Mouse (Mus musculus) adrenal gland, adult 18-20 months (tissue): ENCODE measurements around the gene Copb2. TPM values are rescaled to one million over a fixed set of nuclear protein-coding genes. Genes with fewer than 3 reads are reported as not detected.

Source experiments
- DNase-seq, 2 experiments: peaks; one replicate each; pipeline ENCODE4 v3.0.0; 2021 to 2022; ENCODE audit warnings: low spot score in 2 of 2
- long read RNA-seq, 2 experiments: library from polyadenylated mRNA; stranded (forward); transcript quantifications; one replicate each; pipeline ENCODE4 v2.0.0; 2021
- total RNA-seq, 2 experiments: library from RNA; stranded (reverse); gene quantifications; 1 replicate in 1 of 2; 2 replicates in 1 of 2; pipeline ENCODE4 v1.2.3; 2021

Gene Copb2
- 100 to 1,000 TPM; 115 to 126 TPM for total RNA-seq
- long read RNA-seq, experiment 1, transcript Copb2-201 (22 exons, 3,050 nt): major isoform, 95 of 110 reads
- long read RNA-seq, experiment 1, partial matches to known transcripts: 9 of 110 reads
- long read RNA-seq, experiment 1, other reads (novel, unspliced or antisense): 6 of 110 reads
- long read RNA-seq, experiment 2, transcript Copb2-201 (22 exons, 3,050 nt): major isoform, 197 of 255 reads
- long read RNA-seq, experiment 2, partial matches to known transcripts: 40 of 255 reads
- long read RNA-seq, experiment 2, other reads (novel, unspliced or antisense): 18 of 255 reads

DNA sequence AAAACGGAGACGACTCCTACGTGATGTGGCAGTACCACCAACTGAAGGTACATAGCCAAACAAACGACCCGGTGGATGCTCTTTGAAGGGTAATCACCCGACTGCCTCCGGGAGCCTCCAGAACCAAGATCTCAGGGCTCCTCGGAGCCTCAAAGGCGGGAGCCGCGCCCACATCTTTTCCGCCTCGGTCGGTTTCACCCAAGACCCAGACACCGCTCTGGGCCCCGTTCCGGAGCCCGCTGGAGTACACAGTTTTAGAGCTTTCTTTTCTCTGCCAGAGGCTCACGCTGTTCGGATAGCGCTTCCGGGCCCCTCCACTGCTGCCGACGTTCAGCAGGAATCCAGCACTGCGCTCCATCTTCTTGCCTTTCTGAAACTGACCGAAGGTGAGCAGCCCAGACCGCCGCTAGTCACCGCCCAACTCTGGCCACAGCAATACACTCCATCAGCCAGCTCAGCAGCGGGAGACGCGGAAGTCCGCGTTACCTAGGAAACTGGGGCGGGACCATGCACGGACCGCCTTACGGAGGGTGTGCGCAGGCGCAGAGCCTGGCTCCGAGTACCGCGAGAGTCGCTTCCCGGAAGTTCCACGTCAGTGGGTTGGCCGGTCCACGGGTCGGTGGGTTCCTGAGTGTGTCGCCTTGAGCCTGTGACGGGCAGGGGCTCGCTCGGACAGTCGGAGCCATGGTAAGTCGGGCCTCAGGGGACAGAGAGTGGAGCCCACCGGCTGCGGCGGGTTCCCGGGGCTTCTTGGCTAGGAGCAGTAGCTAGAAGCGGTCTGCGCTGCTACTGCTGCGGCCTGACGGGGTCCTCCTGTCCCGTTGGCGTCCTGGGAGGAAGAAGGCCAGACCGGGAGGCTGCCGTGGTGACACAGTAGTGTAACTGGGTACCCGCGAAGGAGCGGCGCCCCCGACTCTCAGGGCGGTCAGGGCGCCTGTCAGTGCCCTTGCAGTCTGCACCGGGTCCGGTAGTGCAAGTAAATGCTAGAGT lies at the start of gene Copb2:
Gene Copb2, plus strand, starts transcription at position 585 of the 990 bp plus-strand sequence.
- peak; percentile 98 to 99 for DNase-seq

DNA sequence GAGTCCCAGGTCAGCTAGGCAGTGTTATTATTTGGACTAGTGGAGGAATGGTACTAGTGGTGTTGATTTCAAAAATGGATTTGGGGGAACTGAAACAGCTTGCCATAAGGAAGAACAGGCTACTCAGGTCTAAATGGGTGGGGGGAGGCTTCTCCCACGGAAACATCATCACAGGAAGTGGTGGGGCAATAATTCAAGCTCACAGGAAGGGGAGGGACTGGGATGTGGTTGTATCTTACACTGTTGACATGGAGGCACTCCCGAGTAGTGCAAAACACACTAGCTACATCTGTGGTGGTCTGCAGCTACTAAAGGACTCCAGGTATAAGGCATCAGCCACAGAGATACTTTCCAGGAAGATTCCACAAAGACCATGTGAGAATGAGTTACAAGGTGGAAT lies 39.6 kb upstream of the Copb2 start:
- DNase-seq: no peak

- DNase-seq: no peak
Measured at GRCm38 (mm10) chr9:98524786-98525542, 38.6 kb upstream of the Copb2 start.

GRCm38 (mm10) chr9:98525543-98525924 lies 38.0 kb upstream of the Copb2 start:
- no peak for DNase-seq

GRCm38 (mm10) chr9:98527226-98527625 lies 36.3 kb upstream of the Copb2 start:
- DNase-seq: no peak

DNA sequence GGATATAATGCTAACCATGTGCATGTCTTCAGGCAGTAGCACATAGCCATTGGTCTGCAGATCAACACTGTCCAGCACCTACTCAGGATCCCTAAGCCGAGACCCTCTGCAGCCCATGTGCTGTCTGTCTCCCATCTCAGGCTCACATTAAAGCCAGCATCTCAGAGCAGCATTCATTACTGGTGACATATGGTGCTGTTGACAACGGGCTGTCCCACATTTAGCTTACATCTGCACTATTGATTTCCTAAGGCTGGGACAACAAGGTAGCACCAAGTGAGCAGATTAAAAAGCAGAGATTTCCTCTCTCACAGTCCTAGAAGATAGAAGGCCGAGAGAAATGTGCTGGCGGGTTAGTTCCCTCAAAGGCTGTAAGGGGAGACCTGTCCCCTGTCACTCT lies 33.7 kb upstream of the Copb2 start:
- DNase-seq: no peak

- DNase-seq: no peak
Measured at GRCm38 (mm10) chr9:98530999-98531398, 32.5 kb upstream of the Copb2 start.

GRCm38 (mm10) chr9:98534675-98535280 lies 28.7 kb upstream of the Copb2 start:
- no peak for DNase-seq

DNA sequence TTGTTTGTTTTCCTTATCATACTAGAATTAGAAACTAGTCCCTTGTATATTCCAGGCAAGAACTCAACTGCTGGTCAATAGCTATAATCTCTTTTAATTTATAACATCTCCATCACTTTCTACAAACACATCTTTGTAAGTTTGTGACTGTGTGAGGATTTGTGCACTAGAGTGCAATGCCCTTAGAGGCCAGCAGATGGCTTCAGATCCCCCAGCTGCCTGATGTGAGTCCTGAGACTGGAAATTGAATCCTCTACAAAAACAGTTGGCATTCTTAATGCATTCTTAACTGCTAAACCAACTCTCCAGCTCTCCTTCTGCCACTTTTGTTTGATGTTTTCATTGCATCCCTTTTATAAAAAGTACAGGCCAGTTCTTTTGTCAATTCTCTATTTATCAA lies 27.8 kb upstream of the Copb2 start:
- no peak for DNase-seq

GRCm38 (mm10) chr9:98538017-98538712 lies 25.4 kb upstream of the Copb2 start:
- DNase-seq: no peak

DNA sequence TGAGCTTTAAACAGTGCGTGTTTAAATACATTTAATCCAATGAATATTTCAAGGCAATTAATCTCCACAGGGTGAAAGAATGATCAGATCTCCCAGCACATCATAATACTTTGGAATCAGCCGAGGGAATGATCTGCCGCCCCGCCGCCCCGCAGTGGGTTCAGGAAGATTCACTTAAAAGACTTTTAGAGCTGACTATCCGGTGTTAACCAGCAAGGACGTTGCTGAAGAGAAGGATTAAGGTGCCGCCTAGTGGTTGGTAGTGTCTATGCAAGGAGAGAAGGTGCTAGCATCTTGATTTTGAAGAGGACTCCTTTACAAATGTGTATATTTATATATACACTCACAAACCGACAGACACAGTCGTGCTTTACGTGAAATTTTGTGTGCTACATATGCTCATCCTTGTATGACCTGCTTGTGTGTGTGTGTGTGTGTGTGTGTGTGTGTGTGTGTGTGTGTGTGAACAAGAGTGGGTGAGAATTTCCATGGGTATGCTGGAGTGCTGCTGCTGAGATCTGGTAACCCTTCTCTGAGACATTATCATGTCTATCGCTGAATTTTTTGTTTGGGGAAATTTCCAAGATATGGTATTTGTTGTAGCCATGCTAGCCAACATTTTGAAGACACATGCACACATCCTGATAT lies 24.7 kb upstream of the Copb2 start:
- peak; percentile 41 to 50 for DNase-seq

GRCm38 (mm10) chr9:98544042-98544441 lies 19.5 kb upstream of the Copb2 start:
- no peak for DNase-seq

- no peak for DNase-seq
Measured at GRCm38 (mm10) chr9:98583852-98584251, 20.3 kb downstream of the Copb2 start.

- peak in 1 of 2 experiments; percentile 15 for DNase-seq
Measured at GRCm38 (mm10) chr9:98600094-98600493, 36.6 kb downstream of the Copb2 start.

GRCm38 (mm10) chr9:98601156-98601836 lies 37.8 kb downstream of the Copb2 start, which contains the start of gene Mrps22:
Gene Mrps22, minus strand, starts transcription at chr9:98601660.
- DNase-seq: peak; percentile 64 to 67

DNA sequence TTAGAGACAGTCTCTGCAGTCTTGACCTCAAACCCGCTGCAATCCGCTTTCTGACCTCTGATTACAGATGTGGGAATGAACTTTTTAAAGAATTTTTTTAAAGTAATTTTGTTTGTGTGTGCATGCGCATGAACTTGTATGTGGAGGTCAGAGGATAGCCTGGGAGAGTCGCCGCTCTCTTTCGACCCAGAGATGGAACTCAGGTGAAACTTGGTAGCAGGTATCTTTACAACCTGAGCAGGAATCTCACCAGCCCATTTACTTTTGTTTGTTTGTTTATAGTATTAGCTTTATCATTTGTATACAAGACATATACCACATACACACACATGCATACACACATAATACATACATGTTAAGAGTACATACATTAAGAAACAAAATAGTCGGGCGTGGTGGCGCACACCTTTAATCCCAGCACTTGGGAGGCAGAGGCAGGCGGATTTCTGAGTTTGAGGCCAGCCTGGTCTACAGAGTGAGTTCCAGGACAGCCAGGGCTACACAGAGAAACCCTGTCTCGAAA lies 38.4 kb downstream of the Copb2 start:
- no peak for DNase-seq

DNA sequence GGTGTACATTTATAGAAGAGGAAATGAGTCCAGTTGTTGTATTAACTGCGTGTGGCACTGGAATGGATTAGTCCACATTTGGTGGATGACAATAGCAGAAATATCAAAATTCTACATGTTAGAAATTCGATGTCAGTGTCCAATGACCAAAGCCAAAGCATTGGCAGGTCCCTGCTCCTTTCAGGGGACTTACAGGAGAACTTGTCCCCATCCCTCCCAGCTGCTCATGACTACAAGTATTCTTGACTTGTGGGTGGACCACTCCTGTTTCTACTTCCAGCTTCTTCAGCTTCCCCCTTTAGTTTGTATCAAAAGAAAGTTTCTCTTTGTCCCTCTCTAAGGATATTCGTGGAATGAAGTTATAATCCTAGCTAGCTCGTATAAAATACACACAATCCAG lies 41.4 kb downstream of the Copb2 start:
- DNase-seq: no peak

GRCm38 (mm10) chr9:98628480-98628879 lies 65.0 kb downstream of the Copb2 start:
- DNase-seq: no peak
